Mouse (Mus musculus): ENCODE measurements around the gene Cpa1. TPM values are rescaled to one million over a fixed set of nuclear protein-coding genes. Genes with fewer than 3 reads are reported as not detected.
A peak's percentile ranks its signal among the peaks of the same experiment; 100 is the strongest.

The Cpa1 gene
- polyA plus RNA-seq, 1 experiment from 2014 or later: not detected

- H3K27me3 ChIP-seq (ENCODE audit: poor library complexity, severe bottlenecking): no peaks in the 10 kb centered on the region
- WGBS: 95% methylated on average over 1 of the region's 1 CpGs
- H3K27ac ChIP-seq: peak overlapping the region; percentile 54
- DNase-seq (ENCODE audit: extremely low spot score, low spot score): no peak
- no peaks in the 10 kb centered on the region for H3K9me3 ChIP-seq
- H3K4me1 ChIP-seq: peaks cover 33% of the 10 kb centered on the region
- no peak overlapping the region for H3K4me3 ChIP-seq
- H3K36me3 ChIP-seq (replicated peaks): no peaks in the 10 kb centered on the region
Measured at GRCm38 (mm10) chr6:30629989-30630388, 9.0 kb upstream of the Cpa1 start.

- Histone ChIP-seq H3K36me3 (replicated peaks) (peaks cover 3% of the 10 kb centered on the region; the same call in 1 of the 2 replicates), H3K27me3 (ENCODE audit: poor library complexity, severe bottlenecking) (no peaks in the 10 kb centered on the region), H3K4me1 (peaks cover 50% of the 10 kb centered on the region), H3K9me3 (peaks cover 12% of the 10 kb centered on the region), H3K27ac (peak overlapping the region; percentile 89), H3K4me3 (no peak overlapping the region)
- WGBS: 43% methylated on average over 8 of the region's 8 CpGs
- no peak for DNase-seq (ENCODE audit: extremely low spot score, low spot score)
Measured at GRCm38 (mm10) chr6:30635361-30635862, 3.6 kb upstream of the Cpa1 start.

- peak overlapping the region; percentile 89 for H3K27ac ChIP-seq
- peaks cover 3% of the 10 kb centered on the region; the same call in 1 of the 2 replicates for H3K36me3 ChIP-seq (replicated peaks)
- H3K4me1 ChIP-seq: peaks cover 50% of the 10 kb centered on the region
- H3K27me3 ChIP-seq (ENCODE audit: poor library complexity, severe bottlenecking): no peaks in the 10 kb centered on the region
- 27% methylated on average over 4 of the region's 4 CpGs for WGBS
- H3K9me3 ChIP-seq: peaks cover 12% of the 10 kb centered on the region
- DNase-seq (ENCODE audit: extremely low spot score, low spot score): no peak
- no peak overlapping the region for H3K4me3 ChIP-seq
Measured at GRCm38 (mm10) chr6:30636186-30636842, 2.7 kb upstream of the Cpa1 start.

- Histone ChIP-seq H3K9me3 (peaks cover 12% of the 10 kb centered on the region), H3K27me3 (ENCODE audit: poor library complexity, severe bottlenecking) (no peaks in the 10 kb centered on the region), H3K27ac (peak overlapping the region; percentile 72), H3K4me3 (no peak overlapping the region), H3K4me1 (peaks cover 28% of the 10 kb centered on the region), H3K36me3 (replicated peaks) (peaks cover 3% of the 10 kb centered on the region; the same call in 1 of the 2 replicates)
- no peak for DNase-seq (ENCODE audit: extremely low spot score, low spot score)
- 84% methylated on average over 12 of the region's 12 CpGs for WGBS
Measured at GRCm38 (mm10) chr6:30643694-30644460, 4.9 kb downstream of the Cpa1 start.

- Histone ChIP-seq H3K4me3 (no peak overlapping the region), H3K4me1 (peaks cover 32% of the 10 kb centered on the region), H3K36me3 (replicated peaks) (no peaks in the 10 kb centered on the region; the same call in 1 of the 2 replicates), H3K9me3 (peaks cover 9% of the 10 kb centered on the region), H3K27ac (peak overlapping the region; percentile 72), H3K27me3 (ENCODE audit: poor library complexity, severe bottlenecking) (no peaks in the 10 kb centered on the region)
- WGBS: 56% methylated on average over 3 of the region's 3 CpGs
- no peak for DNase-seq (ENCODE audit: extremely low spot score, low spot score)
Measured at GRCm38 (mm10) chr6:30644462-30644861, 5.4 kb downstream of the Cpa1 start.

GRCm38 (mm10) chr6:30645379-30645778 is 6.4 kb downstream of the Cpa1 start:
- H3K9me3 ChIP-seq: peaks cover 1% of the 10 kb centered on the region
- no peaks in the 10 kb centered on the region for H3K36me3 ChIP-seq (replicated peaks)
- no peak overlapping the region for H3K4me3 ChIP-seq
- H3K27me3 ChIP-seq (ENCODE audit: poor library complexity, severe bottlenecking): no peaks in the 10 kb centered on the region
- peak overlapping the region; percentile 72; the same call in 1 of the 2 replicates for H3K27ac ChIP-seq
- DNase-seq (ENCODE audit: extremely low spot score, low spot score): no peak
- H3K4me1 ChIP-seq: peaks cover 41% of the 10 kb centered on the region
- WGBS: 83% methylated on average over 6 of the region's 6 CpGs

- no peak overlapping the region for H3K4me3 ChIP-seq
- no peak for DNase-seq (ENCODE audit: extremely low spot score, low spot score)
- H3K4me1 ChIP-seq: peaks cover 55% of the 10 kb centered on the region
- WGBS: 83% methylated on average over 11 of the region's 11 CpGs
- H3K9me3 ChIP-seq: no peaks in the 10 kb centered on the region; the same call in 1 of the 2 replicates
- peak overlapping the region; percentile 74 for H3K27ac ChIP-seq
- no peaks in the 10 kb centered on the region for H3K36me3 ChIP-seq (replicated peaks)
- H3K27me3 ChIP-seq (ENCODE audit: poor library complexity, severe bottlenecking): no peaks in the 10 kb centered on the region
Measured at GRCm38 (mm10) chr6:30649651-30650296, 10.8 kb downstream of the Cpa1 start.

- peaks cover 7% of the 10 kb centered on the region for H3K36me3 ChIP-seq (replicated peaks)
- H3K4me1 ChIP-seq: peaks cover 67% of the 10 kb centered on the region
- no peak overlapping the region for H3K4me3 ChIP-seq
- H3K27ac ChIP-seq: peak overlapping the region; percentile 78
- WGBS: 69% methylated on average over 9 of the region's 9 CpGs
- H3K27me3 ChIP-seq (ENCODE audit: poor library complexity, severe bottlenecking): peaks cover 4% of the 10 kb centered on the region
- DNase-seq (ENCODE audit: extremely low spot score, low spot score): no peak
- H3K9me3 ChIP-seq: no peaks in the 10 kb centered on the region
Measured at GRCm38 (mm10) chr6:30652425-30653188, 13.6 kb downstream of the Cpa1 start.

- Histone ChIP-seq H3K27ac (peak overlapping the region; percentile 78), H3K36me3 (replicated peaks) (peaks cover 13% of the 10 kb centered on the region), H3K4me1 (peaks cover 70% of the 10 kb centered on the region), H3K4me3 (no peak overlapping the region), H3K27me3 (ENCODE audit: poor library complexity, severe bottlenecking) (peaks cover 4% of the 10 kb centered on the region), H3K9me3 (no peaks in the 10 kb centered on the region)
- DNase-seq (ENCODE audit: extremely low spot score, low spot score): no peak
- 87% methylated on average over 6 of the region's 6 CpGs for WGBS
Measured at GRCm38 (mm10) chr6:30653518-30653917, 14.5 kb downstream of the Cpa1 start.

- 31% methylated on average over 6 of the region's 6 CpGs for WGBS
- peaks cover 72% of the 10 kb centered on the region for H3K4me1 ChIP-seq
- no peak for DNase-seq (ENCODE audit: extremely low spot score, low spot score)
Measured at GRCm38 (mm10) chr6:30654402-30654859, 15.4 kb downstream of the Cpa1 start.

GRCm38 (mm10) chr6:30654932-30655331 is 15.9 kb downstream of the Cpa1 start:
- H3K27me3 ChIP-seq (ENCODE audit: poor library complexity, severe bottlenecking): peaks cover 4% of the 10 kb centered on the region
- H3K4me1 ChIP-seq: peaks cover 68% of the 10 kb centered on the region

More at GRCm38 (mm10) chr6:30654402-30654859, 15.4 kb downstream of the Cpa1 start:
- no peak overlapping the region for H3K4me3 ChIP-seq
- H3K9me3 ChIP-seq: no peaks in the 10 kb centered on the region
- peaks cover 20% of the 10 kb centered on the region for H3K36me3 ChIP-seq (replicated peaks)
- H3K27me3 ChIP-seq (ENCODE audit: poor library complexity, severe bottlenecking): peaks cover 4% of the 10 kb centered on the region
- H3K27ac ChIP-seq: peak overlapping the region; percentile 78

GRCm38 (mm10) chr6:30657279-30657678 is 18.3 kb downstream of the Cpa1 start:
- peaks cover 4% of the 10 kb centered on the region for H3K27me3 ChIP-seq (ENCODE audit: poor library complexity, severe bottlenecking)
- no peaks in the 10 kb centered on the region for H3K9me3 ChIP-seq
- WGBS: 94% methylated on average over 12 of the region's 12 CpGs
- H3K4me1 ChIP-seq: peaks cover 81% of the 10 kb centered on the region
- peaks cover 29% of the 10 kb centered on the region for H3K36me3 ChIP-seq (replicated peaks)
- H3K27ac ChIP-seq: peak overlapping the region; percentile 69
- no peak for DNase-seq (ENCODE audit: extremely low spot score, low spot score)
- H3K4me3 ChIP-seq: no peak overlapping the region

More at GRCm38 (mm10) chr6:30654932-30655331, 15.9 kb downstream of the Cpa1 start:
- H3K4me3 ChIP-seq: no peak overlapping the region
- H3K36me3 ChIP-seq (replicated peaks): peaks cover 23% of the 10 kb centered on the region
- 65% methylated on average over 3 of the region's 3 CpGs for WGBS
- H3K9me3 ChIP-seq: no peaks in the 10 kb centered on the region
- DNase-seq (ENCODE audit: extremely low spot score, low spot score): no peak
- peak overlapping the region; percentile 78 for H3K27ac ChIP-seq

Measured in forebrain, embryonic 10.5 days (tissue).